Mouse (Mus musculus): Measurements from ENCODE around the gene Bhlhe41. TPM values are rescaled to one million over a fixed set of nuclear protein-coding genes. Genes with fewer than 3 reads are reported as not detected.

Bhlhe41 gene
- polyA plus RNA-seq, 1 experiment from 2014 or later: 0.73 TPM

- peaks cover 6% of the 10 kb centered on the region; the same call in 1 of the 2 replicates for H3K9me3 ChIP-seq (ENCODE audit: control insufficient read depth, low read length)
- H3K36me3 ChIP-seq (ENCODE audit: control insufficient read depth, insufficient read depth, low read length): no peaks in the 10 kb centered on the region
- H3K4me2 ChIP-seq (replicated peaks; ENCODE audit: low read depth, low read length): no peak overlapping the region
- no peak overlapping the region for H3K4me3 ChIP-seq (ENCODE audit: low read length)
- no peak overlapping the region for H3K9ac ChIP-seq (ENCODE audit: low read depth, low read length)
- H3K27me3 ChIP-seq (ENCODE audit: control insufficient read depth, insufficient read depth, low read length): no peaks in the 10 kb centered on the region
- H3K4me1 ChIP-seq (ENCODE audit: control insufficient read depth, insufficient read depth, low read length): no peaks in the 10 kb centered on the region
- ATAC-seq (ENCODE audit: low FRiP score, low TSS enrichment): no peak
- WGBS: 87% methylated on average over 9 of the region's 9 CpGs
- H3K27ac ChIP-seq (ENCODE audit: low read depth, low read length): no peak overlapping the region
Observed at GRCm38 (mm10) chr6:145876986-145877735, 11.8 kb upstream of the Bhlhe41 start.

- ATAC-seq (ENCODE audit: low FRiP score, low TSS enrichment): no peak
- H3K4me2 ChIP-seq (replicated peaks; ENCODE audit: low read depth, low read length): no peak overlapping the region
- 68% methylated on average over 8 of the region's 8 CpGs for WGBS
- no peaks in the 10 kb centered on the region for H3K9me3 ChIP-seq (ENCODE audit: control insufficient read depth, low read length)
- no peak overlapping the region for H3K4me3 ChIP-seq (ENCODE audit: low read length)
- no peak overlapping the region for H3K9ac ChIP-seq (ENCODE audit: low read depth, low read length)
- H3K27me3 ChIP-seq (ENCODE audit: control insufficient read depth, insufficient read depth, low read length): no peaks in the 10 kb centered on the region
- H3K4me1 ChIP-seq (ENCODE audit: control insufficient read depth, insufficient read depth, low read length): no peaks in the 10 kb centered on the region
- no peak overlapping the region for H3K27ac ChIP-seq (ENCODE audit: low read depth, low read length)
- no peaks in the 10 kb centered on the region for H3K36me3 ChIP-seq (ENCODE audit: control insufficient read depth, insufficient read depth, low read length)
Observed at GRCm38 (mm10) chr6:145873354-145873753, 8.0 kb upstream of the Bhlhe41 start.

GRCm38 (mm10) chr6:145872010-145872409, 6.7 kb upstream of the Bhlhe41 start:
- H3K36me3 ChIP-seq (ENCODE audit: control insufficient read depth, insufficient read depth, low read length): no peaks in the 10 kb centered on the region
- H3K9me3 ChIP-seq (ENCODE audit: control insufficient read depth, low read length): no peaks in the 10 kb centered on the region
- H3K27ac ChIP-seq (ENCODE audit: low read depth, low read length): no peak overlapping the region
- H3K4me2 ChIP-seq (replicated peaks; ENCODE audit: low read depth, low read length): no peak overlapping the region
- 88% methylated on average over 7 of the region's 7 CpGs for WGBS
- H3K9ac ChIP-seq (ENCODE audit: low read depth, low read length): no peak overlapping the region
- H3K27me3 ChIP-seq (ENCODE audit: control insufficient read depth, insufficient read depth, low read length): no peaks in the 10 kb centered on the region
- no peak overlapping the region for H3K4me3 ChIP-seq (ENCODE audit: low read length)
- H3K4me1 ChIP-seq (ENCODE audit: control insufficient read depth, insufficient read depth, low read length): peaks cover 2% of the 10 kb centered on the region
- ATAC-seq (ENCODE audit: low FRiP score, low TSS enrichment): no peak

- Histone ChIP-seq H3K36me3 (ENCODE audit: control insufficient read depth, insufficient read depth, low read length) (no peaks in the 10 kb centered on the region), H3K27me3 (ENCODE audit: control insufficient read depth, insufficient read depth, low read length) (no peaks in the 10 kb centered on the region), H3K9me3 (ENCODE audit: control insufficient read depth, low read length) (no peaks in the 10 kb centered on the region), H3K4me2 (replicated peaks; ENCODE audit: low read depth, low read length) (no peak overlapping the region), H3K4me1 (ENCODE audit: control insufficient read depth, insufficient read depth, low read length) (peaks cover 4% of the 10 kb centered on the region), H3K27ac (ENCODE audit: low read depth, low read length) (no peak overlapping the region), H3K9ac (ENCODE audit: low read depth, low read length) (no peak overlapping the region), H3K4me3 (ENCODE audit: low read length) (no peak overlapping the region)
- ATAC-seq (ENCODE audit: low FRiP score, low TSS enrichment): no peak
- 60% methylated on average over 4 of the region's 4 CpGs for WGBS
Observed at GRCm38 (mm10) chr6:145870991-145871390, 5.6 kb upstream of the Bhlhe41 start.

GRCm38 (mm10) chr6:145867111-145867510, 1.8 kb upstream of the Bhlhe41 start:
- no peak overlapping the region for H3K9ac ChIP-seq (ENCODE audit: low read depth, low read length)
- H3K9me3 ChIP-seq (ENCODE audit: control insufficient read depth, low read length): no peaks in the 10 kb centered on the region
- H3K4me3 ChIP-seq (ENCODE audit: low read length): no peak overlapping the region; the same call in 1 of the 2 replicates
- H3K4me1 ChIP-seq (ENCODE audit: control insufficient read depth, insufficient read depth, low read length): peaks cover 19% of the 10 kb centered on the region
- 43% methylated on average over 3 of the region's 3 CpGs for WGBS
- H3K4me2 ChIP-seq (replicated peaks; ENCODE audit: low read depth, low read length): peak overlapping the region; percentile 90; the same call in 1 of the 2 replicates
- ATAC-seq (ENCODE audit: low FRiP score, low TSS enrichment): no peak
- H3K27ac ChIP-seq (ENCODE audit: low read depth, low read length): no peak overlapping the region
- H3K27me3 ChIP-seq (ENCODE audit: control insufficient read depth, insufficient read depth, low read length): peaks cover 35% of the 10 kb centered on the region
- H3K36me3 ChIP-seq (ENCODE audit: control insufficient read depth, insufficient read depth, low read length): no peaks in the 10 kb centered on the region

DNA sequence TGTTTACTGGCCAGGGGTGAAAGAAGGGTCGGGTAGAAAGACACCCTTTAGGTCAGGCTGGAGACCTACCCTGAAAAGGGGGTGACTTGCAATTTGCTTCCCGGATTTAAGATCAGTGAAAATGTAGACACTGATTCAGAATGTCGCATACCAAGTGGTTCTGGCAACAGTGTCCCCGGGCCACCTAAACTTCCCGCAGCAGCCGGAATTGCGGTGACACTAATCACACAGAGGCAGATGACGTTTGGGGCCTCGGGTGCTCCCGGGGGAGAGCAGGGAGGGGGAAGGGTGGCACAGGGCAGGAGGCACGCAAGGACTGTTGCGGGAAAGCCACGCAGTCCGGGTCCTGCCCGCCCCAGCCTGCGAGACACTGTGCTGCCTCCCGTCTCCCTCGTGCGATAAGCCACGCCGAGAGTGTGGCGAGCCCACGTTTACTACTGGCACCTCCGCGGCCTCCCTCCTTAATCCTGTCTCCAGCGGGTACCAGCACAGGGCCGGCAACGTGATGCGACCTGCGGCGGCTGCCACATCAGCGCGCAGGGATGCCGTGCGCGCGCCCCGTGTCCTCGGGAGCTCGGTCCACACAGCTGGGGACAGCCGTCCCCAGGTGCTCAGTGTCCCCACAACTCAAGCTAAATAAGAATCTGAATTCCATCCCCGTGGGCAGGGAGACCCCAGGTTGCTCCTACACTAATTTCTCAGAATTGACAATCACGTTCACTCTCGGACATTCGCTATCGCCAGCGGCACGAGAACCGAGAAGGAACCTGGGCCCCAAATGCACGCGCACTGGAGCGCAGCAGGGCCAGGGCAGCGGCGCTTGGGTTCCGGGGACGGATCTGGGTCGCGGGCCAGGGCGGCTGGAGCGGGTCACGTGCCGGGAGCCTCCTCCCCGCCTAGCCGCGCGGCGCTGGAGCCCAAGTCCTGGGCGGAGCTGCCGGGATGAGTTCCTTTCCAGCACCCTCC, 811 bp upstream of the Bhlhe41 start:
- H3K27ac ChIP-seq (ENCODE audit: low read depth, low read length): no peak overlapping the region; the same call in 1 of the 2 replicates
- peak overlapping the region; percentile 52 for H3K9ac ChIP-seq (ENCODE audit: low read depth, low read length)
- WGBS: under 1% methylated on average over 69 of the region's 69 CpGs
- no peaks in the 10 kb centered on the region for H3K9me3 ChIP-seq (ENCODE audit: control insufficient read depth, low read length)
- peaks cover 19% of the 10 kb centered on the region for H3K4me1 ChIP-seq (ENCODE audit: control insufficient read depth, insufficient read depth, low read length)
- peak overlapping the region; percentile 90 for H3K4me2 ChIP-seq (replicated peaks; ENCODE audit: low read depth, low read length)
- H3K36me3 ChIP-seq (ENCODE audit: control insufficient read depth, insufficient read depth, low read length): no peaks in the 10 kb centered on the region
- H3K4me3 ChIP-seq (ENCODE audit: low read length): peak overlapping the region; percentile 59
- peaks cover 37% of the 10 kb centered on the region for H3K27me3 ChIP-seq (ENCODE audit: control insufficient read depth, insufficient read depth, low read length)
- ATAC-seq (ENCODE audit: low FRiP score, low TSS enrichment): peak; percentile 79

- WGBS: 1% methylated on average over 8 of the region's 8 CpGs
- H3K9ac ChIP-seq (ENCODE audit: low read depth, low read length): peak overlapping the region; percentile 64; the same call in 1 of the 2 replicates
- no peaks in the 10 kb centered on the region for H3K36me3 ChIP-seq (ENCODE audit: control insufficient read depth, insufficient read depth, low read length)
- no peaks in the 10 kb centered on the region for H3K9me3 ChIP-seq (ENCODE audit: control insufficient read depth, low read length)
- peaks cover 37% of the 10 kb centered on the region for H3K27me3 ChIP-seq (ENCODE audit: control insufficient read depth, insufficient read depth, low read length)
- H3K4me1 ChIP-seq (ENCODE audit: control insufficient read depth, insufficient read depth, low read length): peaks cover 19% of the 10 kb centered on the region
- H3K4me2 ChIP-seq (replicated peaks; ENCODE audit: low read depth, low read length): peak overlapping the region; percentile 90
- no peak for ATAC-seq (ENCODE audit: low FRiP score, low TSS enrichment)
- peak overlapping the region; percentile 59 for H3K4me3 ChIP-seq (ENCODE audit: low read length)
- H3K27ac ChIP-seq (ENCODE audit: low read depth, low read length): no peak overlapping the region
Observed at GRCm38 (mm10) chr6:145864171-145864570, 1.2 kb downstream of the Bhlhe41 start.

DNA sequence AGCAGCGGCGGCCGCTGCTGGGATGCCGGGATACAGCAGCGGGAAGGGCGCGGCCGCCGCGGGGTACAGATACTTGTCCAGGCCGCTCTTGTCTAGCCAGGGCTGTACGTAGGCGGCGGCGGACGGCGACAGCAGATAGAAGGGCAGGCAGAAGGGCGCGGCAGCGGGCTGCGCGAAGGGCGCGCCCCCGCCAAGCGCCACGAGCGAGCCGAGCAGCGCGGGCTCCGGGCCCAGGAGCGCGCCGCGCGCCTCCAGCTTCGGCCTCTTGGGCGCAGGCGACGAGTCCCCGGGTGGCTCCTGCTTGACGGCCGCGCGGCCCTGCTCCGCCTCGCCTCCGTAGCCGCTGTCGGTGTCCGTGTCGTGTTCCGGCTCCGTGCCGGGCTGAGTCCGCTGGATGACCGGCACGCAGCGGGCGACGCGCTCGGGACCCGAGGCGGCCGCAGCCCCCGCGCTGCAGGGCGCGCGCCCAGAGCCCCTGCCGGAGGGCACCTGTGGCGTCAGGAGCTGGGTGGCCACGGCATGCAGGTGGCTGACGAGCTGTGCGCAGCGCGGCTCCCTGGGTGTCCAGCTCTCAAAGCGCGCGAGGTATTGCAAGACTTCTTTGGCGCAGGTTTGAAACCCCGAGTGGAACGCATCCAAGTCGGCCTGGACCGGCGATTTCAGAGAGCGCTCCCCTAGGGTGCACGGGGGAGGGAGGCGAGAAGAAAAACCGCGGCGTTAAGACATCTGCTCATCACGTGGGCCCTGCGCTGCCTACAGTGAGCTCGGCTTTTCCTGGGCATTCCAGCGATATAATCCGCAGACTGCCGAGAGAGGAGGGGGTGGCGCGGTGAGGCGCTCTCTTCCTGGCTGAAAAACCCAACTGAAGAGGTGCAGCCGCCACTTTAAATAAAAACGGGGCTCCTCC, 2.0 kb downstream of the Bhlhe41 start:
- H3K4me2 ChIP-seq (replicated peaks; ENCODE audit: low read depth, low read length): peak overlapping the region; percentile 90
- H3K27ac ChIP-seq (ENCODE audit: low read depth, low read length): no peak overlapping the region
- H3K36me3 ChIP-seq (ENCODE audit: control insufficient read depth, insufficient read depth, low read length): no peaks in the 10 kb centered on the region
- peaks cover 19% of the 10 kb centered on the region for H3K4me1 ChIP-seq (ENCODE audit: control insufficient read depth, insufficient read depth, low read length)
- ATAC-seq (ENCODE audit: low FRiP score, low TSS enrichment): peak; percentile 34
- H3K27me3 ChIP-seq (ENCODE audit: control insufficient read depth, insufficient read depth, low read length): peaks cover 37% of the 10 kb centered on the region
- H3K9me3 ChIP-seq (ENCODE audit: control insufficient read depth, low read length): no peaks in the 10 kb centered on the region
- H3K4me3 ChIP-seq (ENCODE audit: low read length): peak overlapping the region; percentile 59
- H3K9ac ChIP-seq (ENCODE audit: low read depth, low read length): peak overlapping the region; percentile 64
- under 1% methylated on average over 93 of the region's 105 CpGs for WGBS
